Mouse (Mus musculus): ENCODE data around the gene Snorc.
A peak's percentile ranks its signal among the peaks of the same experiment; 100 is the strongest.
"Not testable (repeated sequence)": the region's sequence is repeated elsewhere in the genome, so short reads cannot be mapped to it uniquely, and the experiment has no call there.

Gene Snorc

DNA sequence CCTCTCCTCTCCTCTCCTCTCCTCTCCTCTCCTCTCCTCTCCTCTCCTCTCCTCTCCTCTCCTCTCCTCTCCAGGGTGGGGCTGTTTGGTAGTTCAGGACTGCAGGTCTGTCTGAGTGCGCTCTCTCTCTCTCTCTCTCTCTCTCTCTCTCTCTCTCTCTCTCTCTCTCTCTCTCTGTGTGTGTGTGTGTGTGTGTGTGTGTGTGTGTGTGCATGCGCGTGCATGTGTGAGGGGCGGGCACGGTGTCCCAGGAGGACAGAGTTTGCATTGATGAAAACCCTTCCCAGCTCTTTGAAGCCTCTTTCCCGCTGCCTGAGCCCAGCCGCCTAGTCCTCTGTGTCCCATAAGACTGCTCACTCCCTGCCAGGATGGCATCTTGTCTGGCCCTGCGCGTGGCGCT lies at the start of gene Snorc:
Snorc (plus strand) TSS at position 301 of the 400 bp plus-strand sequence.
- not testable (repeated sequence) for DNase-seq (ENCODE audit: low read depth, low spot score)

DNA sequence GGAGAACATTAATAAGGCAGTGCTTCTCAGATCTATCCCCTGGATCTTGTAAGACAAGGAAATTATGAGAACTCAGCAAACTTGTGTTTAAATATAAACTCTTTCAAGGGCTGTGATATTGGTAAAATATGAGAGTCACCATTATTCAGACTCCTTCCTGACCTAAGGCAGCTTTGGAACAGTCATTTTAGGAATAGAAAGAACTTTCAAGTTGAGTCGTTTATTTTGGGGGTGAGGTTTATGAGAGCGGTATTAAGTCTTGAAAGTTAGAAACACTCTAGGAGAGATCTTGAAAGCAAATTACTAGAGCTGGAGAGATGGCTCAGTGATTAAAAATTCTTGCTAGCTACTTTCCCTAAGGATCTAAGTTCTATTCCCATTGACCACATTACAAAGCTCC lies 34.9 kb upstream of the Snorc start:
- DNase-seq (ENCODE audit: low read depth, low spot score): no peak

DNA sequence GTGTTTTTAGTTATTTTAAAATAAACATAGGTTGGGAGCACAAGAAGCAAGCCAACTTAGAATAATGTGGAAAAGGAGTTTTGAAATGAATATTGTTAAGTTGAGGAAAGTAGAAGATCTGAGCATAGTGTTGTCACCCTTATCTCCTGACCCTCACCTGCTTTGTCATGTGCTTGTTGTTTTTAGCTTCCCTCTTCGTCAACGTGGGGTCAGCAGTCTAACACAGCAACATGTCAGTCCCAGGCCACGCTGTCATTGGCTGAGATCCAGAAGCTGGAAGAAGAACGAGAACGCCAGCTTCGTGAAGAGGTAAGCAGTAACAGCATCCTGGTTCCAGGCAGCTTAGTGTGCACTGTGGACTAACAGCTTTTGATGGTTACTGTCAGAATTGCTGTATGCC lies 33.5 kb upstream of the Snorc start:
- no peak for DNase-seq (ENCODE audit: low read depth, low spot score)

DNA sequence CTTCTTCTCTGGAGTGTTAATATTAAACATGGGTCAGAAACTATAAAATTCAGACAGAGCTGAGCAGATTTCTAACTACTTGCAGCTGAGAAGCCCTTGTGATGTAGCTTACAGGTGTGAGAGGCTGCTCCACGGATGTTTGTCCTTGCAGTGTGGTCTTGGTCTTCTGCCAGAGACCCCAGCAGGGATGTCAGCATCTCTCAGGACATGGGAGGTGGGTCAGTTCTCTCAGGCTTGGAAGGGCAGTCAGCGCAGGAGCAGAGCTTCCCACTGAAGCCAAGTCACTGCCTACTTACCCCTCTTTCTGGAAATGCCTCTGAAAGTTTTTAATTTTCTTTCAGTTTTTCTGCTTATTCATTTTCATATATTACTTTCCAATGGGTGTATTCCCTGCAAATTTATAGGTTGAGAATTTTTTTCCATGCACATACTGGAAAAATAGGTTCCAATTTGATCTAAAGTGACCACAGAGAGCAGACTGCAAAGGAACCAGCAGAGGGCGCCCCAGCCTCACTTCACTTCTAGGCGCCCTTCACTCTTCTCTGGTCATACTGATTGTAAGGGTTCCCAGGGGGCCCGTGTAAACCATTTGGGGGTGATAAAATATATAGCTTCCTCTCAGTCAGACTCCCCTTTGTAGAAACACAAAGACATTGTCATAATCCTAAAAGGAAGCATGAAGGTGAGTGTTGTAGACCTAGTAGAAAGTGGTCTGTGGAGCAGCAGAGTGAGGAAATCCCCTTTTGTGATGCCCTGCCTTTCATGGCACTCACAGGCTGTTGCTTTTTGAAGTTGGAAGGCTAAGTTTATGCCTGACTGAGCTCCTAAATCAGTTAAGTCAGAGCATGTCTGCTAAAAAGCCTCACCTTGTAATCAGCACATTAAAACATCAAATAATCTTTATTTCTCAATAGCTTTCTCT lies 22.6 kb upstream of the Snorc start:
- DNase-seq (ENCODE audit: low read depth, low spot score): peak; percentile 49

DNA sequence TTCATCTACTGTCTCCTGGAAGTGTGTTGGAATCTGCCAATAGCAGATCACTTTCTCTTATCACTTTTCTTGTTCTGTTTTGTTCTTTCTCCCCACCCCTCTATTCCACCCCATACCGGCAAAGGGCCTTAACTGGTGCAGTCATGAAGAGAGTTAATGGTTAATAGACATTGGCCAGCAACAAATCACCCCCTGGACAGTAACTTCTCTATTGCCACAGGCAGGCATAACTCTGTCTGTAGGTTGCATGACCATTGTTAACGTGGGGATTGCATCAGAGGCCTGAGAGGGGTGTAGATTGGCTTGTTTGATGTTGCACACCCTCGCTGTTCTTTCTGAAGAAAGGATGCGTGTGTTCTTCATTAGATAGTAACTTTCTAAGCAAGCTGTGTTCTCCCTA lies 20.6 kb upstream of the Snorc start:
- no peak for DNase-seq (ENCODE audit: low read depth, low spot score)

DNA sequence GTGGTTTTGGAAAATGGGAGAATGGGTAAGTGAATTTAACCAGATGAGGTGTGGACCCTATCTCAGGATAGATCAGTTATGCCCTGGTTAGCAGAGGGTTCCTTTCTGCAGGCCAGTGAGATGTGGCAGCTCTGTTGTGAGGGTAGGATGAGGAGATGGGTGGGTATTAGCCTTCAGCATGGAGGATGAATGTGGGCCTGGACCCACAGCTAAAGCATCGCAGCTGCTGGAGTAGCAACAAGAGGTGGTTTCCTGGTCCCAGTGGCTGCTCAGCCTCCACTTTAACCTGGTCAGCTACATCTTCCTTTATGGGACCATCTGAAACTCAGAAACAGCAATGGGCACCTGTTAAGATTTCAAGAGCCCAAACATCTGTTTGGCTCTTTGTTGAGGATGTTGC lies 13.6 kb upstream of the Snorc start:
- DNase-seq (ENCODE audit: low read depth, low spot score): no peak

DNA sequence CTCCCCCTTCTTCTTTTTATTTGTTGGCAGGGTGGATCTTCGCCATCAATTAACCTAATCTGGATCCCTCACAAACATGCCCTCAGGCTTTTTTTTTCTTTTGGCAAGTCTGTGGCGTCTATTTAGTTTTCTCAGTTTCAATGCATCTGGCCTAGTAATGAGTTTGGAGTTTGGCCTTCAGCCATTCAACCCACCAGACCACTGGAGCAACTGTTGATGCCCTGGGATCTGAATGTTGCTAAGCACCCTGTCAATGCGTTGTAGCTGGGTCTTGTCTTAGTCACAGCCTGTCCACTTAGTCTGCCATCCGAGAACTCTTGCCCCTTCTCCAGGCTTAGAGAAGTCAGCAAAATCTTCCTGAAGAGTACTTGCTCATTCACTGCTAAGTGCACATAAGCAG lies 12.0 kb upstream of the Snorc start:
- DNase-seq (ENCODE audit: low read depth, low spot score): no peak

DNA sequence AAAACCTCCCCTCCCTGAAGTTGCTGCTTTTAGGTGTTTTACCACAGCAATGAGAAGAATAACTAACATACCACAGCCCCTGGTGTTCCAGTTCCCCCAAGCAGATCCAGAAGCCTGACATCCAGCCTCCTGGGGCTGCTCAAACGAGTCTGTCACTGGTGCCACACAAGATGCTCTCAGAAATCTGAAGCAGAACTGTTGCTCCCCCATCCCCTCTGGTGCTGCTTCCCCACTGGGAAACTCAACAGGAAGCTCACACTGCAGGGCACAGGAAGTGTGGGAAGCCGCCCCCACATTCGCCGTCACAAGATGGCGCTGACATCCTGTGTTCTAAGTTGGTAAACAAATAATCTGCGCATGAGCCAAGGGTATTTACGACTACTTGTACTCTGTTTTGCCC lies 10.2 kb upstream of the Snorc start:
- DNase-seq (ENCODE audit: low read depth, low spot score): not testable (repeated sequence)

DNA sequence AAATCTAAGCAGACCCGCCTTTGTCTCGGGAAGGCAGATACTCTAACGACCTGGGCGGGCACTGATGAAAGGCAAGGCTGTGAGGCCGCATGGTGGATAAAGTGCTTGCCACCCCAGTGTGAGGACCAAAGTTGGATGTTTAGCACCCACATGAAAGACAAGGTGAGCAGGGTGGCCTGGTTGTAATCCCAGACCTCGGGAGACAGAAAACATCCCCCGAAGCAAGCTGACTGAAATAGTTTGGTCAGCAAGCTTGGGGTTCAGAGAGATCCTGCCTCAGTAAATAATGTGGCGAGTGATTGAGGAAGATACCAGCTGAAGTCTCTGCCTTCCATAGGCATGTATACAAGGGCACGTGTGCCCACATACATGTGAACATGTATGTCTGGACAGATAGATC lies 2.6 kb upstream of the Snorc start:
- DNase-seq (ENCODE audit: low read depth, low spot score): no peak

DNA sequence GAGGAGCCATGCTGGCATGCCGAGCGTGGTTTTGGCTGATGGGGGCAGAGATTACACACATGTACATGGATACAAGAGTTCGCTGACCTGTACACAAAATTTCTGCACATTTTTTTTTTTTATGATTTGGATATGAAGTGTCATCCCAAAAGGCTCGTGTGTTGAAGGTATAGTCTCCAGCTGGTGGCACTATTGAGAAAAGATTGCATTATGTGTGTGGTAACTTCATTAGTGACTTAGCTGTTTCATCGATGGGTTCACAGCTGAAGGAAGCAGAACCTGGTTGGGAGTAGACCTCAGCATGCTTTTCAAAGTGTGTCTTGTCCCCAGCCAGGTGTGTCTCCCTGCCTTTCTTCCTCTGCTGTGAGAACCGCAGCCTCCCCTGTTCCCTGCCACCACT lies 1.8 kb upstream of the Snorc start:
- DNase-seq (ENCODE audit: low read depth, low spot score): no peak

DNA sequence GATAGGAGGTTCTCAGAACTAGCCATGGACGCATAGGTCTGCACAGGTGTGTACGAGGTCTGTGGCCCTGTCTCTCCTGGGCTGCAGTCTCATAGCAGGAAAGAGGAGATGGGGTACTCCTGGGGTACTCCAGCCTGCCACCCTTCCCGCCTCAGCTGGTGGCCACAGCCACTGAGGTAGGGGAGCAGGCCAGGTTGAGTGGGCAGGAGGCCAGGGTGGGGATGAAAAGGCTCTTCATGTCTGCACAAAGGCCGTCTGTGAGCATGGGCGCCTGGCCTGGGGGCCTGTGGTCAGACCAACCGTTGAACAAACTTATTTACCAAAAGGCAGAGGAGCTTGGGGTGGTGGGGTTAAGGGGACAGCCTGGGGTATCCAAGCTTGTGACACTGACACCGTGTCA lies 1.8 kb downstream of the Snorc start:
- DNase-seq (ENCODE audit: low read depth, low spot score): no peak

DNA sequence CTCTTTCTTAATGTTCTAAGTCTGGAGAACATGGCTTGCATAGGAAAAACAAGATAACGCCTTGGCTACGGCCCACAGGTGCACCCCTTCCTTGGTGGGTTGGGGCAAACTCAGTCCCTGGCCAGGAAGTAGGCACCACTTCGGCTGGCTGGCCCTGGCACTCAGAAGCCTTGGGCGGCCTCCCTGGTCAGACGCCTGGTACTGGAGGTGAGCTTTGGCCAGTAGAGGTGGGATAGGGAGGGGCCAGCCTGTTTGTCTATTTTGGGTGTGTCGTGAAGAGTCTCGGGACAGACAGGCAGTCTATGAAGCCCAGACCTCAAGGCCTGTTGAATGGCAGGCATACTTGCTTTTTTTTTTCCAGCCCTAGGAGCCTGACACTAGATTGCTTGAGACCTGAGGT lies 2.5 kb downstream of the Snorc start:
- DNase-seq (ENCODE audit: low read depth, low spot score): no peak

DNA sequence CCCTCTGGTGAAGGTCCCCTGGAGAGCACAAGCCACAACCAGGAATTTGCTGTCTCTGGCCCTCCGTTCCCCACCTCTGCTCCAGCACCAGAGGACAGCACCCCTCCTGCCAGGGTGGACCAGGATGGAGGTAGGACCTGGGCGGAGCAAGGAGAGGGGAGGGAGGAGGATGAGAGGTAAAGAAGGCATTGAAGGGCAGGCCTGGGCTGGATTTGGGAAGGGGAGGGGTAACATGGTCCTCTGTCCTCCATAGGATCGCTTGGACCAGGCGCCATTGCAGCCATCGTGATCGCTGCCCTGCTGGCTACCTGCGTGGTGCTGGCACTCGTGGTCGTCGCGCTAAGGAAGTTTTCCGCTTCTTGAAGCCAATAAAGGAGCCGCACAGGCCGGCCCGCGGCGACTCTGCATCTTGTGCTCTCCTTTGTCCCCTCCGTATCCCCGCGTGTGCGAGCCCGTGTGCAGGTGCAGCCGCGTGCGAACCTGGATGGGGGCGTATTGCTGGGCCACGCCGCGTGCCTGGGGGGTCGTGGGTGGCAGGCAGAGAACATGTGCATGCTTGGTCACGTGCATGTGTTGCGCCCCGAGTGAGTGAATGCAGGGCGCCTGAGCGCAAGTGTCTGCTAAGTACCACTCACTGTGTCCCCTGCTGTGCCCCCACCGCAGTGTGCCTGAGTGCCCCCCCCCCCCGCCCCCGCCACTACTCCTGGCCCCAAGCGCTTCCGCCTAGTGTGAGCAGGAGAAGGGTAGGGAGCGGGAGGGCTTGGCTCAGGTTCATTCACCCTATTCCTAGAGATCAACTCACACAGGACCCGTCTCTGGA lies 5.2 kb downstream of the Snorc start:
- DNase-seq (ENCODE audit: low read depth, low spot score): no peak

DNA sequence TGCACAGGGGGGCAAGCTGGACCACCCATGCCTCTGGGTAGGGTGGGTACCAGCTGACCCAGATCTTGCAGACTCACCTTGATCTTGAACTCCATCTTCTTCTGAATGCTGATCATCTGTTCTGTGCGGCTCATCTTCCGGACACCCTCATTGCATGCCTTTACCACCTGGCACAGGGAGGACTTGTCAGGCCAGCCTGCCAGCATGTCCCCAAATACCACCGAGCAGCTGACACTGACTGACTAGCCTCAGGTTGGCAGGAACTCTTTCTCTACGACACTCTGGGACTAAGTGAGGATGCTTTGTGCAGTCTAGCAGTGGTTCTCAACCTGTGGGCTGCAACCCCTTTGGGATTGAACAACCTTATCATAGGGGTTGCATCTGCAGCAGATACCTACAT lies 12.5 kb downstream of the Snorc start:
- DNase-seq (ENCODE audit: low read depth, low spot score): no peak

DNA sequence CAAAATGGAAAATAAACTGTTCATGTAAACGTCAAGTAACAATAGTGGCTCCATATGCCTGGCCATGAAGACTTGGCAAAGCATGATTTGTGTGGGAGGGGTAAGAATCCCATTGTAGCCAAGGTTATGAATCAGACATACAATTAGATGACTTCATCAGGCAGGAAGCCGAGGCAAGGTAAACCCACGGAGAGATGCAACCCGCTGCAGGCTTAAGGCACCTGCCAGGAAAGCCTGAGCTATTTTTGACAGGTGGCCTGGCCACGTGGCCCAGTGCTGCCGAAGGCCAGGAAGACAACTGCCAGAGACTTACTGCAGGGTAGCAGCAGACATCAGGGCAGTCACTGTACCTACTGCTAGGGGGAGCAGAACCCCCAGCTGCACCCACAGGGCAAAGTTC lies 16.3 kb downstream of the Snorc start:
- no peak for DNase-seq (ENCODE audit: low read depth, low spot score)

DNA sequence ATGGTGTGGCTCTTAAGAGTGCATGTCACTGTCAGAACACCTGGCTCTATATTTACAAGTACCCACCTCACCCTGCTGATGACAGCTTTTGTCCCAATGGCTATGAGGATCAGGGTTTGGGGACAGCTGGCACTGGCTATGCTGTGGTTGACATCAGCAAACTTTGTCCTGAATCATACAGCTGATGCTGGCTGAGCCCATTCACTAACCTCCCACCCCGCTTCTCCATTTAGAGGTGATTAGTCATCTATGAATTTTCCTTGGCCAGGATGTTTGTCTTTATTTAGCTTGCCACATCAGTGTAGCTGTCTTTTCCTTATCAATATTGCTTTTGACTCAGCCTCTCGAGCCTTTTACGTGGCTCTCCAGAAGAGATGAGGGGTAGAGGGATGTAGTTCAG lies 22.2 kb downstream of the Snorc start:
- no peak for DNase-seq (ENCODE audit: low read depth, low spot score)

DNA sequence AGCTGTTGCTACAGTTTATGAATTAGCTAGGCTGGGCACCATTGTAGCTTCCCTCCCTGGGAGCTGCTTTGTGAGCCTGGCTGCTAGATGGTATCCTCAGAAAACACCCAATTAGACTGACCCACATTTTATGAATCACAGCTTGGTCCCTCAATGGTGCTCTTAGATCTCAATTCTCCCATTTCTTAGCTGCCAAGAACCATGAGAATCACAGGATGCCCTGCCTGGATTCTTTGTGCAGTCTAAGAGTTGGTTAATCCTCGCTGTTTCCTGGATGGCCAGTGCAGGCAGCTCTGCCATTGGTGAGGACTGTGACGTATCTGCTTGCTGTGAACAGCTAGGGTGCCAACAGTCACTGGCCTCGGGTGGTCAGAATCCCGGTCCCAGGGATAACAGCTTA lies 23.5 kb downstream of the Snorc start:
- no peak for DNase-seq (ENCODE audit: low read depth, low spot score)

DNA sequence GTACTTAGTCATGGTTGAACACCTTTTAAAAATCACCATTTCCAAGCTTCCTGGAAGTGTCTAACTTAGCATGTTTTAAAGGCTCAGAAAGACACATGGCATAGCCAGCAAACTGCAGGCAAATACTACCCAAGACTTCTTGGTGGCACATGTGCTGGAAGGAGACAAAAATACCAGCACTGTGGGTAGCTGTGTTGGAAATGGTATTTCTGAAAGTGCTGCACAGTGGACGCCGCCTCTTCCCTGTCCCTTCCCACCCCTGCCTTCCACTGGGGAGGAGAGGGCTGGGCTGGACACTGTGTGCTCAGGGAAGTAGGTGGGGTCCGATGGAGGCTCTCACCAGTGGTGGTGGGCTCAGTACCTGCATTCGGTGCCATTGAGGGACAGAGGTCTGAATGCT lies 35.5 kb downstream of the Snorc start:
- no peak for DNase-seq (ENCODE audit: low read depth, low spot score)

DNA sequence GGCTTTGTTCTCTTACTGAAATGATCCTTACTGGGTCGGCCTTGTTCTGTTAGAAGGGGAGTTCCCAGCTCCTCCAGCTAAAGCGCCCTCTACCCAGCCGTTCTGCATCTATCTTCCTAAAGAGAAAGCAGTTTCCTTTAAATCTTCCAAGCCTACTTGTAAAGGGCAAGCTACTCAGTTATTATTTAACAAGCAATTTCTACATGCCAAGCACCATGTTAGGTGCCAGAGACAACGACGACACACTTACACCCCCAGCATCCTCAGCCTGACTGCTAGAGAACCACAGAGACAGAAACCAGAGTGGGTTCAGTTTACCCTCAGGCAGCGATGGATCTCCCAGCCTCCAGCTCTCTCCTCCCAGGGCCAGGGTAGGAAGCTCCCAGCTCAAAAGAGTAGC lies 37.8 kb downstream of the Snorc start:
- no peak for DNase-seq (ENCODE audit: low read depth, low spot score)

DNA sequence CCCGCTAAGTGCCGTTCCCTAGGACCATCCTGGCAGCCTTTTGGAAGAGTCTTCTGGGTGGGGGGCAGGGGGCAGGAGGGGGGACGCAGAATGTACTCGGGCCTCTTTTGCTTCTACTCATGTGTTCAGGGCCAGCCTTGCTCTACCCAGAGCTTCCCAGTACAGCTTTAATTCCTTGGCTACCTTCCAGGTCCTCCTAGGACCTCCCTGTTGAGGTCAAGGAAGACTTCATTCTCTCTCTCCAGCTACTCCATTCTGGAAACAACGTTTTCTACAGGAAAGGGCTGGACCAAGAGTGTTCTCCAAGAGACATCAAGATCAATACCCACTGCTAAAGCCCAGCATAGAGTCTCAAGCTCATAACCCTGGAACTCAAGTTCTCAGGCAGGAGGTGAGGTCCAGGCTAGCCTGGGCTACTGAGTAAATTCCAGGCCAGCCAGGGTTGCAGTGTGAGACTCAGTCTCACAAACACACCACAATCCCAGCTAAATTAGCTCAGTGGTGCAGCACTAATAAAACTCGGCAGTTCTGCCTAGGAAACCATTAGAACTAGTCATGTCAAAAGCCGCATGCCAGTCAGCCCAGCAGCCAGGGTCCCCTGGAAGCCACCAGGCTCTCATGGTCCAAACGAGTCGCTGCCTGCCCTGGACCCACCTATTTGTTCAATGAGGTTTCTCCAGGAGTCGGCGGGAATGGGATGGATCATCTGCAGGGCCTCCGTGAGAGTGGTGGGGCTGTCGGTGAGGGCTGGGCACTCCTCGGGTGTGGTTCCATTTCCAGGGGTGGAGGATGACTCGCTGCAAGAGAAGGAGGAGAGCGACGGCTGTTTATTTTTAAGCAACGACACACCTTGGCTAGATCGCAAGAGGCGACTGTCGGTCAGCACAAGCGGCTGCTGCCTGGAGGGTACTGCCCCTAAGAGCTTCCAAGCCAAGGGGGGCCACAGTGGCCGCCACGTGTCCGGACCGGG lies 38.8 kb downstream of the Snorc start:
- no peak for DNase-seq (ENCODE audit: low read depth, low spot score)

DNA sequence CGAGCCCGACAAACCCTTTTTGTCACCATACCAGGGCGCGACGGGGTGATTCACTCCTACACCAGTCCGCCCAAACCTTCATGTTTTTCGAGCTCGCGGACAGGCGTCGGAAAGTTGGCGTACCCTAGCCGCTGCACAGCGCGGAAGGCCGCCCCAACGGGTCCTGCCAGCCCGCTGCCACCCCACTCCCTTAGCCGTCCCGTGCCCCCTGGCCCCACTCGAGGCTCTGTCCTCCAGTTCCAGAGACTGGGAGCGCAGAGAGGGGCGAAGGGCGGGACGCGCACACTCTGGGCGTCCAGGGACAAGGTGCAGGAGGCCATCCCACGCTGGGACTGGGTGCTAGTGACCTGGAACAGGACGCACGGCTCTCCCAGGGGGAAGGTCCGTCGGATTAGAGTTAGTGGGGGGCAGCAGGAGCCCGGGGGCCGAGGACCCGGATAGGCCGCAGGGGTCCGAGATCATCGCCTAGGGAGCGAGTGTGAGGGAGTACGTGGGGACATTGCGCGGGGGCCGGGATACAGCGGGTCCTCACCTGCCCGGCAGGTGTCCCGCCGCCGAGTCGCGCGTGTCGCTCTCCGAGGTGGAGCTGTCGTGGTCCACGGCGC lies 39.6 kb downstream of the Snorc start, which contains the start of gene Neu2:
Neu2 (plus strand) TSS at position 329 of the 605 bp plus-strand sequence.
- no peak for DNase-seq (ENCODE audit: low read depth, low spot score)
